Mouse (Mus musculus) ES-CJ7 (cell line): Measurements from ENCODE around the gene Zbtb7b.
"Not testable (repeated sequence)": the region's sequence is repeated elsewhere in the genome, so short reads cannot be mapped to it uniquely, and the experiment has no call there.

Experiments
- DNase-seq: peaks from one replicate; pipeline ENCODE4 v3.0.0; 2011; ENCODE audit warnings: low read depth, low spot score

The Zbtb7b gene

GRCm38 (mm10) chr3:89394006-89394893 is at the start of gene Zbtb7b:
Zbtb7b (minus strand) TSS chr3:89394776.
- DNase-seq: peak; percentile 78

DNA sequence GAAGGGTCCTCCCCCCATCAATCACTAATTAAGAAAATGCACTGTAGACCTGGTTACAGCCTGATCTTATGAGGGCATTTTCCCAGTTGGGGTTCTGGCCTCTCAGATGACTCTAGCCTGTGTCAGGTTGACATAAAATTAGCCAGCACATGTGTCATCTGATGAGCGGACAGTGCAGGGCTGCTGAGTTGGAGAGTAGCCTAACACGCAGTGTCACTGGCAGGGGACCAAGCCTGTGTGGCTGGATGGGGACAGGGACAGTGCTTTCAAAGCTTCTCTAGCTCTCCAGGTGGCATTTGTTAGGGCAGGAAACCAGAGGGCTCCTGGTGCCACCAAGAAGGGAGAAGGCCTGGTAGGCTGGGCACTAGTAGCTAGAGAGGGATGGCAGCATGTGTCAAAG is 46.1 kb upstream of the Zbtb7b start:
- no peak for DNase-seq

- DNase-seq: peak; percentile 49
Observed at GRCm38 (mm10) chr3:89437269-89437668, 42.7 kb upstream of the Zbtb7b start.

DNA sequence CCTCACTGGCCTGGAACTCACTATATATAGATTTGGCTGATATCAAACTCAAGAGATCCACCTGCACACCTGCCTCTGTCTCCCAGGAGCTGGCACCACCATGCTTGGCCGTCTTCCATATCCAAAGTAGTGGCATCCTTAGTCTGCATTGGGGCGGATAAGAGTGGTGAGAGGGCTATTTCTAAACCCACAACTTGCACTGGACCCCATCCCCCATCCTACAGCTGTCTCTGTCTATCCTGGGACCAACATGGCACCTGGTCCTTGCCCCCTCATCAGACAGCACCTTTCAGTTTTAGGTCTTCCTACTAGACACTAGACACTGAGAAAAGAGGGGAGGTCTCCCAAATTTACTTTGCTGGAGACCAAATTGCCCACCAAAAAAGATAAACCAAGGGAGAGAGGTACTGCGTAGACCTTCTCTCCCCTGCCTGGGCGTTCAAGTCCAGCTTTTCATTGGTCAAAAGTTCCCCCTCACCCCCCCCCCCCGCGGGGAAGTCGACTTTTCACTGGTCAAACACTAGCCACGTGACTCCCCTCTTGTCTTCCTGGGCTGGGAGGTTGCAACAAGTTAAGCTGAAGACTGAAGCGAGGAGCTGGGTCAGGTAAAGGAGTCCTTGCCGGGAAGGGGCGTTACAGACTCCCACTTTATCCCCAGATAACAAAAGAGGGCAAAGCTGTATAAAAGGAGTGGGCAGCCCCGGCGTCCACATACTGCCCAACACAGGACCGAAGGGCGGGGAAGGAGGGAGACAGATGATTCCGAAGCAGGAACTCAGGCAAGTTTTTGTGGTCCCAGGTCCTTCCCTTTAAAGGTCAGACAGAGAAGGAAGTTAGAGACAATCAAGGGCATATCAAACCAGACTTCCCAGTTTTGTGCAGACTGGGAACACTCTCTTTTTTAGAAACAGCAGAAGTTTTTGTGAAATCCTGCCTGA is 41.9 kb upstream of the Zbtb7b start, which contains the start of gene Pbxip1:
Gene Pbxip1, plus strand, starts transcription at position 531 of the 938 bp plus-strand sequence.
- DNase-seq: peak; percentile 88

DNA sequence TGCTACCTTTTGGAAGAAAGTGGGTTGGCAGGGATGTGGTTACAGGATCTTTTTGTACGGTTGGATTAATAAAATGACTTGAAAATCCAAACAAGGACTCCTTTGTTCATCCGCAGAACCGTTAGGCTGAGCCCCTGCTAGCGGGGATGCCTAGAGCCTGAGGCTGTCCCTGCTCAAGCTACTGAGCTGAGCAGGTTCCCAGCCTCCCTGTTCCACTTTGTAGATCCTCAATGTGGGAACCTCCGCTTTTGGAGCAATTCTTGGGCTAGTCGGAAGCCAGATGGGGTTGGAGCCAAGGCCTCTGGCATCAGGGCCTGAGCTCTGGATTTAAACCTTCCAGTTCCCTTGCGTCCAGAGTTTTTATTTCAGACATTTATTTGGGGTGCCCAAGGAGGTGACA is 40.5 kb upstream of the Zbtb7b start:
- DNase-seq: no peak

GRCm38 (mm10) chr3:89434532-89434931 is 40.0 kb upstream of the Zbtb7b start:
- DNase-seq: no peak

DNA sequence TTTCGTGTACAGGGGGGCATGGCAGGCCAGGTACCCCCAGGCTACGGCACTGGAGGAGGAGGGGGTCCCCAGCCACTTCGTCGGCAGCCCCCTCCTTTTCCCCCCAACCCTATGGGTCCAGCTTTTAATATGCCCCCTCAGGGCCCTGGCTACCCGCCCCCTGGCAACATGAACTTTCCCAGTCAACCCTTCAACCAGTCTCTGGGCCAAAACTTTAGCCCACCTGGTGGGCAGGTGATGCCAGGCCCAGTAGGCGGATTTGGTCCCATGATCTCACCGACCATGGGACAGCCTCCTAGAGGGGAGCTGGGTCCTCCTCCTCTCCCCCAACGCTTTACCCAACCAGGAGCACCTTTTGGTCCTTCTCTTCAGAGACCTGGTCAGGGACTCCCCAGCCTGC is 38.0 kb upstream of the Zbtb7b start:
- no peak for DNase-seq

DNA sequence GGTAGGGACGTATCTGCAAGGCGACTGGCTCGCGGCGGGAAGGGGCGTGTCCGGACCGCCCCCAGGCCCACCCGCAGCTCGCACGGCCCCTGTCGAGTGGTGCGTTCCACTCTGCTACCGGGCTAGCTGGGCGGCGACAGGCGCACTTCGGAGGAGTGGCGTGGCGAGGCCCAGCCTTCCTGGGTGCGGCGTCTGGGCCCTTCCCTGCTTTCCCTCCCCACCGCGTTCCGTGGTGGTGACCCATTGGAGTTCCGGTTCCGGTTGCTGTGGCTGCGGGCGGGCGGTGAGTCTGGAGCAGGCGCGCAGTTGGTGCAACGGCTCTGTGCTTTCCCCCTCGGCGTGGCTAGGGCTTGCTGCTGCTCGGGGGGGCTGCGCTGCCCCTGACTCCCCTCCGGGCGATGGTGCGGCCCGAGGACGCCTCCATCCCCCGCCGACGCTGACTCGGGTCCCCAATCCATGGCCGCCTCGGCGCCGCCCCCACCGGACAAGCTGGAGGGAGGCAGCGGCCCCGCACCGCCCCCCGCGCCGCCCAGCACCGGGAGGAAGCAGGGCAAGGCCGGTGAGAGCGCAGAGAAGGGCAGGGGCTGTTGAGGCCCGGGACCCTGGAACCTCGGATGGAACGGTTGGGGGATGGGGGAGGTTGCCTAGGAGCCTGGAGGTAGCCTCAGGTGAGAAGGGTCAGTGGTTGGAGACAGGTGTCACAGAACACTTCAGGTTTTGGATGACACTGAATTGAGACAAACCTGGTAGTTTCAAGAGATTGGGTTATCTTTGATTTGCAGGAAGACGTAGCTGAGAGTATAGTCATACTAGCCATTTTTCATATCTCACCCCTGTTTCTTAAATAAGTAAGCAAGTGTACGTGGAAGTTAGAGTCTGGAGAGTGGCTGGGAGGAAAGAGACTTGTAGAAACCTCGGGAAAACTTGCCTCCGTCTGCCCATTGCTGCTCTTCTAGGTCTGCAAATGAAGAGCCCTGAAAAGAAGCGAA is 35.9 kb upstream of the Zbtb7b start, which contains the start of gene Pygo2:
Gene Pygo2, plus strand, starts transcription at position 44 of the 989 bp plus-strand sequence.
- peak; percentile 97 for DNase-seq

- not testable (repeated sequence) for DNase-seq
Observed at GRCm38 (mm10) chr3:89429021-89429420, 34.4 kb upstream of the Zbtb7b start.

DNA sequence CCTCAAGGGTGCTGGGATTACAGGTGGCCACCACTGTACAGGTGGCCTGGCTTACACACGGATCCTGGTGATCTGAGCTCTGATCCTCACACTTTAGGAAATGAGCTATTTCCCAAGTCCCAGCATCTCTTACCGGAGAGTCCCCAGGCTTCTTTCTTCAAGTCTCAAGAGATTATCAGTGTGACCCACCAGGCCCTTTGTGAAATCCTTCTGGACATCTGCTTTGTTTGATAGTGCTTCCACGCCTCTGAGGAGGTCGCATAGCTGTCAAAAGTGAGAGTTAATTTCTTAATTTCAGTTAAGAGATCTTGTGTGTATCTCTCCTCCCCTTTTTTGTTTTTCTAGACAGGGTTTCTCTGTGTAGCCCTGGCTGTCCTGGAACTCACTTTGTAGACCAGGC is 31.3 kb upstream of the Zbtb7b start:
- no peak for DNase-seq

- DNase-seq: peak; percentile 50
Observed at GRCm38 (mm10) chr3:89425141-89425525, 30.6 kb upstream of the Zbtb7b start.

DNA sequence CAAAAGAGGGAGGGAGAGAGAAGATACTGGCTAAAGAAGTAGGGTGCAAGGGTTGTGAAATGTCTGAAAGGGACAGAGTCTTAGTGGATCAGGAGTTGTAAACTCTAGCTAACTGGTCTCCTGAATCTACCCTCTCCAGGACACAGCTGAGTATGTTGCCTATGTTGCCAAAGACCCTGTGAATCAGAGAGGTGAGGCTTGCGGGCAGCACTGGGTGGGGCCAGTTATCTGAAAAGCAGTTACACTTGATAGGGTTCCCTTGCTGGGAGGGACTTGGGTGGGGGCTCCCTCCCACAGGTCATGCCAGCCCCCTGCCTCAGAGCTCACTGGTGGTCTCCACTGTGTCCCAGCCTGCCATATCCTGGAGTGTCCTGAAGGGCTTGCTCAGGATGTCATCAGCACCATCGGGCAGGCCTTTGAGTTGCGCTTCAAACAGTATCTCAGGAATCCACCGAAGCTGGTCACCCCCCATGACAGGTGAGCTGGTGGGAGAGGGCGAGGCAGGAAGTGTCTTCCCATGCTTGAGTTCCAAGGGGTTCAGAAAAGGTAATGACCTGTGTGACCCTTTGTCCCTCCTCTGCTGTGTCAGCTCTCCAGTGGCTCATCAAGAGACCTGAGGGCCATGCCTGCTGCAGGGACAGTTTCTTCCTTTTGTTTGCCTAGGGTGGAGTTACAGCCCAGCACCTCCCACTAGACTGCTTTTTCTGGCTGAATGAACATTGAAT is 30.0 kb upstream of the Zbtb7b start:
- DNase-seq: no peak

- DNase-seq: no peak
Observed at GRCm38 (mm10) chr3:89422556-89423205, 28.1 kb upstream of the Zbtb7b start.

GRCm38 (mm10) chr3:89421810-89422473 is 27.4 kb upstream of the Zbtb7b start:
- no peak for DNase-seq

DNA sequence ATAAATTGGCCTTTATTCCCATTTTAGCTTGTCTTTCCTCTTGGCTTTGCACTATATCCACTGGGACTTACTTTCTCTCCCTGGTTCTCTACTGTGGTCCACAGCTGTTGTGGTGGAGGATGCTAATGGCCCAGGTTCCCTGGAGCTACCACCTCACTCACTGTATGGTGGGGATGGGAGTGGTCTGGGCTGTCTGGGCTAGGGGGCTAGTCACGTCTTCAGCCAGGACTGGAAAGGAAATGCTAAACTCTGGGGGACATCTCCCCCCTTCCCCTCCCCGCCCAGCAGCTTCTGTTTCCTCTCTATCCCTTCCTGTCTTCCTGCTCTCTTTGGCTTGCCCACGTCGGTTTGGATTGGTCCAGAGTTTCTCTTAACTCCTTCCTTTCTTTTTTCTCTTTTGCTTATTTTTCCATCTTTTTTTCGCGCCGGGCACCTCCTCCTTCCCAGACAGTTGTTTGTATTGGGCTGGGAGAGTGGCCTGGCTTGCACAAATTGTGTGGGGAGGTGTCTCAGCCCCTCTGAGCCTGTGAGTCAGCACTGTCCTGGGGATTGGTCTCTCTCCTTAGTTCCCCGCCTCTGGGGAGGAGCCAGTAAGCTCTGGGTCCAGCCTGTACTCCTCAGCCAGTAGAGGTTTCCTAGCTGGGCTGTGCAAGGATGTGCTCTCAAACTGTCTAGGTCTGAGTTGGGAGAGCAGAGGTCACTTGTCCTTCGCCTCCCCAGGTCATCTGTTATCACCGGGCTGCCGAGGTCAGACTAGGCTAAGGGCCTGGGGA is 26.6 kb upstream of the Zbtb7b start:
- peak; percentile 86 for DNase-seq

- DNase-seq: no peak
Observed at GRCm38 (mm10) chr3:89420421-89420820, 25.8 kb upstream of the Zbtb7b start.

DNA sequence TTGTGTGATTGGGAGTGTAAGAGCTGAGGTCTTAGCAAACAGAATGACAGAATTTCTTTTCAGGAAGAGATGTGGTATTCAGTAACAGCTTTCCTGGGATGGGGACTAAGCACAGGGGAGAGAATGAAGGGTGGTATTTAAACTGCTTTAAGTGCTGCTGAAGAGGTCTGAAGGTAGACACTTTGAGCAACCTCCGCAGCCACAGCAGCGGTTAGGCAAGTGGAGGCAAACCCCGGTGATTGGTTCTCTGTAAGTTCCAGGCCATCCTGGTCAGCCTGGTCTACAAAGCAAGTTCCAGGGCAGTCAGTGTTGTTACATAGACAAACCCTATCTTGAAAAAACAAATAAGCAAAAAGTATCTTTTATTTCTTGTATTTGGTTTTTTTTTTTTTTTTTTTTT is 25.4 kb upstream of the Zbtb7b start:
- no peak for DNase-seq

GRCm38 (mm10) chr3:89419571-89419970 is 25.0 kb upstream of the Zbtb7b start:
- peak; percentile 87 for DNase-seq
